Mouse (Mus musculus) kidney, adult 11 months (tissue): Measurements from ENCODE around the gene Zcchc24.

Experiments used
- DNase-seq: peaks from one replicate; pipeline ENCODE4 v3.0.0; 2022

Gene Zcchc24

GRCm38 (mm10) chr14:25746971-25747945, 21.6 kb downstream of the Zcchc24 start:
- DNase-seq: no peak

- no peak for DNase-seq
These were observed 22.5 kb downstream of the Zcchc24 start for GRCm38 (mm10) chr14:25746371-25746770.

GRCm38 (mm10) chr14:25745365-25746184, 23.3 kb downstream of the Zcchc24 start:
- DNase-seq: no peak

- no peak for DNase-seq
These were observed 25.9 kb downstream of the Zcchc24 start for GRCm38 (mm10) chr14:25742943-25743342.

- no peak for DNase-seq
These were observed 26.9 kb downstream of the Zcchc24 start for GRCm38 (mm10) chr14:25741840-25742367.

- no peak for DNase-seq
These were observed 27.6 kb downstream of the Zcchc24 start for GRCm38 (mm10) chr14:25741211-25741610.

- DNase-seq: no peak
These were observed 28.8 kb downstream of the Zcchc24 start for GRCm38 (mm10) chr14:25739957-25740565.

GRCm38 (mm10) chr14:25738591-25739001, 30.2 kb downstream of the Zcchc24 start:
- no peak for DNase-seq

- peak; percentile 43 for DNase-seq
These were observed 32.2 kb downstream of the Zcchc24 start for GRCm38 (mm10) chr14:25736589-25736988.

- no peak for DNase-seq
These were observed 32.7 kb downstream of the Zcchc24 start for GRCm38 (mm10) chr14:25736140-25736539.

GRCm38 (mm10) chr14:25734736-25735716, 33.8 kb downstream of the Zcchc24 start:
- no peak for DNase-seq

- DNase-seq: no peak
These were observed 41.7 kb downstream of the Zcchc24 start for GRCm38 (mm10) chr14:25727149-25727510.

GRCm38 (mm10) chr14:25726226-25727148, 42.4 kb downstream of the Zcchc24 start:
- DNase-seq: no peak

- no peak for DNase-seq
These were observed 43.1 kb downstream of the Zcchc24 start for GRCm38 (mm10) chr14:25725690-25726089.

GRCm38 (mm10) chr14:25725032-25725497, 43.8 kb downstream of the Zcchc24 start:
- peak; percentile 56 for DNase-seq

GRCm38 (mm10) chr14:25720962-25721707, 47.7 kb downstream of the Zcchc24 start:
- no peak for DNase-seq

GRCm38 (mm10) chr14:25719371-25719770, 49.5 kb downstream of the Zcchc24 start:
- DNase-seq: no peak

- no peak for DNase-seq
These were observed 50.4 kb downstream of the Zcchc24 start for GRCm38 (mm10) chr14:25718471-25718870.

- no peak for DNase-seq
These were observed 51.1 kb downstream of the Zcchc24 start for GRCm38 (mm10) chr14:25717718-25718117.

GRCm38 (mm10) chr14:25716528-25716927, 52.3 kb downstream of the Zcchc24 start:
- no peak for DNase-seq
